Comparison of ENCODE assay signal across 19 mouse cellular contexts in the genomic region with DNA sequence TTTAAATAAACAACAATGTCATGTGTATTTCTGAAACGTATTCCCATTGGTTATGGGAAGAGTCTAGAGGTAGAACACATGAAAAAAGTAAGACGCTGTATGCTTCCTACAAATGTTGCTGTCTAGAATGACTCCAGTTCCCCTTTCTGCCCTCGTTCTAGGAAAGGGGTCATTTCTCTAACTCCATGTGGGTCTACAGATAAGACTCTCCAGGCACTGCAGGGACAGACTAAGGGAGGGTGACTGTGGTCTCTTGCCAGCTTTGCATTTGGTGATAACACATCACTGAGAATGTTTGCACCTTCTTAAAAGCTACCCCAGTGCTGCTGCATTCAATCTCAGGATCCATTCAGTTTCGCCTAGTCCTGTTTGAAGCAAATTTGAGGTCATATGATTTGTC. TPM values are rescaled to one million over a fixed set of nuclear protein-coding genes. Genes with fewer than 3 reads are reported as not detected.
"Had no signal": no experiment of that assay in that cellular context is flagged by ENCODE, and none has a peak within 500 bp of the region (broad histone marks: within the 10 kb centered on the region; RNA-seq: fewer than 3 reads in every experiment).

No protein-coding gene starts in this region.

- ATAC-seq: midbrain, embryonic 15.5 days had no signal

- H3K9me3 ChIP-seq: limb, embryonic 10.5 days; liver, embryonic 15.5 days; midbrain, embryonic 15.5 days had no signal

- DNase-seq: kidney, adult 11 months; kidney, adult 9 months; kidney, postnatal 36 days; lung, embryonic 14.5 days; lung, postnatal 10 days; right cerebral cortex, adult 18-20 months; right cerebral cortex, postnatal 25 days; thymus, postnatal 36 days had no signal

- H3K27me3 ChIP-seq: liver, embryonic 15.5 days; midbrain, embryonic 15.5 days had no signal

- H3K4me1 ChIP-seq: limb, embryonic 10.5 days; liver, embryonic 15.5 days; midbrain, embryonic 15.5 days had no signal

- H3K27ac ChIP-seq: kidney, postnatal 0 days; limb, embryonic 10.5 days; liver, embryonic 15.5 days; macrophage; midbrain, embryonic 15.5 days had no signal

- H3K4me3 ChIP-seq: limb, embryonic 10.5 days; liver, embryonic 15.5 days; midbrain, embryonic 15.5 days had no signal

- H3K9ac ChIP-seq: liver, embryonic 15.5 days; lung, embryonic 14.5 days; midbrain, embryonic 15.5 days had no signal

- H3K36me3 ChIP-seq: limb, embryonic 10.5 days; liver, embryonic 15.5 days; midbrain, embryonic 15.5 days had no signal

- H3K4me2 ChIP-seq: liver, embryonic 15.5 days; lung, embryonic 14.5 days; midbrain, embryonic 11.5 days; midbrain, embryonic 15.5 days had no signal

RNA-seq across cellular contexts. Expression of a gene that starts 17.0 kb away (rescaled TPM):
- polyA plus RNA-seq: intestine, embryonic 14.5 days; kidney, postnatal 0 days; limb, embryonic 10.5 days; liver, embryonic 15.5 days; lung, embryonic 14.5 days; macrophage; small intestine, adult 2 months; stomach, embryonic 16.5 days had no signal

RNA-seq across cellular contexts. Expression of a gene that starts 38.0 kb away (rescaled TPM):
- total RNA-seq: left cerebral cortex, adult 18-20 months had no signal
- polyA plus RNA-seq: liver, embryonic 15.5 days; macrophage; neural tube, embryonic 14.5 days had no signal
